Mouse (Mus musculus): ENCODE measurements at regions not wholly inside any gene's neighbourhood (a gene's known extent, or its start where the extent isn't known, plus 50 kb on each side); places are given as distances from the start of the nearest gene placed in this dataset.

- DNase-seq (ENCODE audit: low spot score) (no peak), ATAC-seq (replicated peaks; ENCODE audit: low FRiP score) (no peak)
- 0 out of 2 replicates have a peak, but pooled peaks cover 3% of the 10 kb centered on the region for H3K4me1 ChIP-seq (replicated peaks; ENCODE audit: control insufficient read depth, insufficient read depth, low read length)
- no peaks in the 10 kb centered on the region for H3K36me3 ChIP-seq (ENCODE audit: control insufficient read depth, insufficient read depth, low read length)
- no peak overlapping the region for H3K4me2 ChIP-seq
- H3K9ac ChIP-seq (ENCODE audit: low read depth, low read length): no peak overlapping the region
- H3K27me3 ChIP-seq (replicated peaks; ENCODE audit: control insufficient read depth, insufficient read depth, low read length): no peaks in the 10 kb centered on the region
- no peaks in the 10 kb centered on the region for H3K9me3 ChIP-seq (ENCODE audit: control insufficient read depth, low read length)
- H3K27ac ChIP-seq (ENCODE audit: low read depth, low read length): no peak overlapping the region
- no peak overlapping the region for H3K4me3 ChIP-seq (ENCODE audit: low read depth, low read length)
Measured at GRCm38 (mm10) chr1:13424524-13424923, 2010.6 kb downstream of the A830018L16Rik start.

DNA sequence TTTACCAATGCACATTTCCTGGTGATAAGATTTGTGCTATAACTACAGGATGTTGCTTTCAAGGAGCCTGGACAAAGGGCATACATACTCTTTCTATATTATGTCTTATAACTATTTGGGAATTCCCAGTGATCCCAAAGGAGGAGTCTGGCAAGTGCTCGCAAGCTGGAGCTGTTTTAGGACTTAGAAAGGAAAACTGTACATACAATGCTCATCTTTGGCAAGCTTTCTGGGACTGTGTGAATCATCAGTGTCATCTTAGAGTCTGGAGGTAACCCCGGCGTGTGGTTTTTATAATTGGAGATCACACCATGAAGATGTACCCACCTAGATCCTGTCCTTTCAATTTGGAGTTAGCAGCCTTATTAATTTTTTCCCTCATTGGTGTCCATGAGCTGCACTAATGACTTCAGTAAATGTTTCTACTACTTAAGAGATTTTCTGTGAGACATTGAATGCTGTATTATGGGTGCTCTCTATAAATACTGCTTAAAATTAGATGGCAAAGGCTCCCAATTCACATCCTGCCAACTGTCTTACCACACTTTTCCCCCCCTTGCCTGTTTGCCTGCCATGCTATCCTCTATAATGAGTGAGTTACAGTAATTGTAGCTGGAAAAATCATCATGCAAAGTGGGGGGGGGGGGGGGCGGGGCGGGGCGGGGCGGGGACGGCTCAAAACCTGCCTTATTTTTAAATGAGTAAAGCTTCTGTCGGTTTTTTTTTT is 2011.9 kb downstream of the A830018L16Rik start:
- H3K4me2 ChIP-seq: peak overlapping the region; percentile 63
- H3K9me3 ChIP-seq (ENCODE audit: control insufficient read depth, low read length): no peaks in the 10 kb centered on the region
- H3K36me3 ChIP-seq (ENCODE audit: control insufficient read depth, insufficient read depth, low read length): no peaks in the 10 kb centered on the region
- DNase-seq (ENCODE audit: low spot score): no peak
- H3K4me3 ChIP-seq (ENCODE audit: low read depth, low read length): peak overlapping the region; percentile 42
- no peak for ATAC-seq (replicated peaks; ENCODE audit: low FRiP score)
- no peak overlapping the region for H3K27ac ChIP-seq (ENCODE audit: low read depth, low read length)
- H3K4me1 ChIP-seq (replicated peaks; ENCODE audit: control insufficient read depth, insufficient read depth, low read length): 0 out of 2 replicates have a peak, but pooled peaks cover 3% of the 10 kb centered on the region
- 31% methylated on average over 9 of the region's 9 CpGs for WGBS
- H3K27me3 ChIP-seq (replicated peaks; ENCODE audit: control insufficient read depth, insufficient read depth, low read length): no peaks in the 10 kb centered on the region
- H3K9ac ChIP-seq (ENCODE audit: low read depth, low read length): peak overlapping the region; percentile 47

DNA sequence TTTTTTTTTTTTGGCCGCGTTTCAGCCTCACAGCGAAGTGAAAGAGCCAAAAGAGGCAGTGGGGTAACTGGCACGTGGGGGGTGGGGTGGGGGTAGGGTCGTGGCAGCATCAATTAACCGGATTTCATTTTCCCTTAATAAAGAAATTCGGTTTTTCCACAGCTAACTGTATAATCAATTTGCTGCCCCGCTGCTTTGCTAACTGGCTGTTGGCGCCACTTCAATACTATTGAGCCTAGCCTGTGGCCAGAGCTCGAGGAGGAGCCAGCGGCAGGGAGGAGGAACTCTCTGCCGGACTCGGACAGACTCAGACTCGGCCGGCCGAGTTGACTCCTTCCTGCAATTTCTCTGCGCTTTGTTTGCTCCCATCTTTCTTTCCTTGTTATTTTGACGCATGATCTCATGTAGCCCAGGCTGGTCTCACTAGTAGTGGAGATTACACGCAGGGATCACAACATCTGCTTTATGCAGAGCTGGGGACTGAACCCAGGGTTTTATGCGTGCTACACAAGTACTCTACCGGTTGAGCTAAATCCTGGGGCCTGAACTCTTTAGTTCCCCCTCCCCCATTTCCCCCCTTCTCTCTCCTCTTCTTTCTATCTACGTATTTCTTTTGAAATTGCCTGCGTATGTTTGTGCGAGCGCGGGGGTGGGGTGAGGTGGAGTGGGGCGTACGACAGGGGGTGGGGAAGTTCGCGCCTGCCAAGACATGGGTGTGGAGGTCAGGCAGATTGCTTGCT is 2012.6 kb downstream of the A830018L16Rik start:
- no peaks in the 10 kb centered on the region for H3K9me3 ChIP-seq (ENCODE audit: control insufficient read depth, low read length)
- no peak overlapping the region for H3K27ac ChIP-seq (ENCODE audit: low read depth, low read length)
- H3K9ac ChIP-seq (ENCODE audit: low read depth, low read length): peak overlapping the region; percentile 47
- peak overlapping the region; percentile 63 for H3K4me2 ChIP-seq
- H3K36me3 ChIP-seq (ENCODE audit: control insufficient read depth, insufficient read depth, low read length): no peaks in the 10 kb centered on the region
- peak overlapping the region; percentile 42 for H3K4me3 ChIP-seq (ENCODE audit: low read depth, low read length)
- peak; percentile 70 for DNase-seq (ENCODE audit: low spot score)
- H3K27me3 ChIP-seq (replicated peaks; ENCODE audit: control insufficient read depth, insufficient read depth, low read length): no peaks in the 10 kb centered on the region
- H3K4me1 ChIP-seq (replicated peaks; ENCODE audit: control insufficient read depth, insufficient read depth, low read length): 0 out of 2 replicates have a peak, but pooled peaks cover 3% of the 10 kb centered on the region
- ATAC-seq (replicated peaks; ENCODE audit: low FRiP score): peak; percentile 71
- WGBS: 5% methylated on average over 30 of the region's 30 CpGs

GRCm38 (mm10) chr1:13427068-13427434 is 2013.1 kb downstream of the A830018L16Rik start:
- Histone ChIP-seq H3K4me3 (ENCODE audit: low read depth, low read length) (peak overlapping the region; percentile 42), H3K9me3 (ENCODE audit: control insufficient read depth, low read length) (no peaks in the 10 kb centered on the region), H3K27ac (ENCODE audit: low read depth, low read length) (no peak overlapping the region), H3K27me3 (replicated peaks; ENCODE audit: control insufficient read depth, insufficient read depth, low read length) (no peaks in the 10 kb centered on the region), H3K9ac (ENCODE audit: low read depth, low read length) (no peak overlapping the region), H3K4me2 (peak overlapping the region; percentile 63), H3K36me3 (ENCODE audit: control insufficient read depth, insufficient read depth, low read length) (no peaks in the 10 kb centered on the region), H3K4me1 (replicated peaks; ENCODE audit: control insufficient read depth, insufficient read depth, low read length) (0 out of 2 replicates have a peak, but pooled peaks cover 3% of the 10 kb centered on the region)
- WGBS: 57% methylated on average over 5 of the region's 5 CpGs
- peak; percentile 10; the same call in 1 of the 2 replicates for ATAC-seq (replicated peaks; ENCODE audit: low FRiP score)
- no peak for DNase-seq (ENCODE audit: low spot score)

- H3K27ac ChIP-seq (ENCODE audit: low read depth, low read length): no peak overlapping the region
- no peaks in the 10 kb centered on the region for H3K27me3 ChIP-seq (replicated peaks; ENCODE audit: control insufficient read depth, insufficient read depth, low read length)
- no peak overlapping the region for H3K4me3 ChIP-seq (ENCODE audit: low read depth, low read length)
- WGBS: 63% methylated on average over 11 of the region's 11 CpGs
- no peak overlapping the region for H3K4me2 ChIP-seq
- no peaks in the 10 kb centered on the region for H3K9me3 ChIP-seq (ENCODE audit: control insufficient read depth, low read length)
- no peak overlapping the region for H3K9ac ChIP-seq (ENCODE audit: low read depth, low read length)
- H3K4me1 ChIP-seq (replicated peaks; ENCODE audit: control insufficient read depth, insufficient read depth, low read length): 0 out of 2 replicates have a peak, but pooled peaks cover 3% of the 10 kb centered on the region
- ATAC-seq (replicated peaks; ENCODE audit: low FRiP score) (no peak), DNase-seq (ENCODE audit: low spot score) (peak; percentile 28)
- H3K36me3 ChIP-seq (ENCODE audit: control insufficient read depth, insufficient read depth, low read length): no peaks in the 10 kb centered on the region
Measured at GRCm38 (mm10) chr1:13427501-13428207, 2013.7 kb downstream of the A830018L16Rik start.

DNA sequence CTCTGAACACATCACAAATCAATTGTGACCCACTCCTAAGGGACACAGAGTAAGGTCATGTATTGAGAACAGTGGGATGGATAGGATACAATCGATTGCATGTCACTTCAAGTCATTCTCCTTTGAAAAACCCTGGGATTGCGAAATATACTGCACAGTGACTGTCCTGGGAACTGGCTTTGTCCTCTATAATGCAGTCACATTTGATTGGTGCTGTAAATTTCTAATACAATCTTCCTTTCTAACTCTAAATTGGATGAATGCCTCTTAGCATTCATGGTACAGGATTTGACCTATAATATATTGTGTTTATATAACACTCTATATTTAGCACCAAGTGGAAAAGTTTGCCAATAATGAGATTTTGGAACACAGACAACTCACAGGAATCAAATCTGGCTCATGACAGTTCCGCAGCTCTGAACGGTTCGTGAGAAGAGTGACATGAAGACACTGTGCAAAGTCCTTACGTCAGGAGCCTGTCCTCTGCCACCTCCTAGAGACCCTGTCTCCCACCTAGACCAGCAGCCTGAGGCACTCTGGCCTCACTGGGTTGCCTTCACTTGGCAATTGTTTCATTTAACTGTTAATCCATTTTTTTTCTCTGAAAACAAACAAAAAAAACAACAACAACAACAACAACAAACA is 2024.0 kb downstream of the A830018L16Rik start:
- no peak overlapping the region for H3K4me2 ChIP-seq
- no peaks in the 10 kb centered on the region for H3K9me3 ChIP-seq (ENCODE audit: control insufficient read depth, low read length)
- no peak overlapping the region for H3K27ac ChIP-seq (ENCODE audit: low read depth, low read length)
- ATAC-seq (replicated peaks; ENCODE audit: low FRiP score): no peak
- no peaks in the 10 kb centered on the region for H3K27me3 ChIP-seq (replicated peaks; ENCODE audit: control insufficient read depth, insufficient read depth, low read length)
- no peak overlapping the region for H3K9ac ChIP-seq (ENCODE audit: low read depth, low read length)
- WGBS: 76% methylated on average over 6 of the region's 6 CpGs
- no peak overlapping the region for H3K4me3 ChIP-seq (ENCODE audit: low read depth, low read length)
- H3K4me1 ChIP-seq (replicated peaks; ENCODE audit: control insufficient read depth, insufficient read depth, low read length): no peaks in the 10 kb centered on the region
- no peak for DNase-seq (ENCODE audit: low spot score)
- H3K36me3 ChIP-seq (ENCODE audit: control insufficient read depth, insufficient read depth, low read length): no peaks in the 10 kb centered on the region

GRCm38 (mm10) chr1:13442366-13442765 is 2028.5 kb downstream of the A830018L16Rik start:
- 75% methylated on average over 6 of the region's 6 CpGs for WGBS
- no peak overlapping the region for H3K4me2 ChIP-seq
- H3K27me3 ChIP-seq (replicated peaks; ENCODE audit: control insufficient read depth, insufficient read depth, low read length): no peaks in the 10 kb centered on the region
- ATAC-seq (replicated peaks; ENCODE audit: low FRiP score) (no peak), DNase-seq (ENCODE audit: low spot score) (no peak)
- no peak overlapping the region for H3K27ac ChIP-seq (ENCODE audit: low read depth, low read length)
- H3K9ac ChIP-seq (ENCODE audit: low read depth, low read length): no peak overlapping the region
- no peaks in the 10 kb centered on the region for H3K4me1 ChIP-seq (replicated peaks; ENCODE audit: control insufficient read depth, insufficient read depth, low read length)
- H3K9me3 ChIP-seq (ENCODE audit: control insufficient read depth, low read length): no peaks in the 10 kb centered on the region
- no peaks in the 10 kb centered on the region for H3K36me3 ChIP-seq (ENCODE audit: control insufficient read depth, insufficient read depth, low read length)
- no peak overlapping the region for H3K4me3 ChIP-seq (ENCODE audit: low read depth, low read length)

- Histone ChIP-seq H3K4me1 (replicated peaks; ENCODE audit: control insufficient read depth, insufficient read depth, low read length) (no peaks in the 10 kb centered on the region), H3K27ac (ENCODE audit: low read depth, low read length) (no peak overlapping the region), H3K4me3 (ENCODE audit: low read depth, low read length) (no peak overlapping the region), H3K4me2 (no peak overlapping the region), H3K27me3 (replicated peaks; ENCODE audit: control insufficient read depth, insufficient read depth, low read length) (no peaks in the 10 kb centered on the region), H3K9me3 (ENCODE audit: control insufficient read depth, low read length) (no peaks in the 10 kb centered on the region), H3K36me3 (ENCODE audit: control insufficient read depth, insufficient read depth, low read length) (no peaks in the 10 kb centered on the region), H3K9ac (ENCODE audit: low read depth, low read length) (no peak overlapping the region)
- DNase-seq (ENCODE audit: low spot score): no peak
- no peak for ATAC-seq (replicated peaks; ENCODE audit: low FRiP score)
- 44% methylated on average over 2 of the region's 2 CpGs for WGBS
Measured at GRCm38 (mm10) chr1:13454534-13454933, 2040.6 kb downstream of the A830018L16Rik start.

Measured in liver, embryonic 11.5 days (tissue).